Mouse (Mus musculus): ENCODE measurements at regions not wholly inside any gene's neighbourhood (a gene's known extent, or its start where the extent isn't known, plus 50 kb on each side); places are given as distances from the start of the nearest gene placed in this dataset.

- no peak for DNase-seq (ENCODE audit: low spot score)
Measured at GRCm38 (mm10) chr8:46898697-46899445, 87.8 kb upstream of the Enpp6 start.

GRCm38 (mm10) chr8:46900826-46901225, 85.9 kb upstream of the Enpp6 start:
- DNase-seq (ENCODE audit: low spot score): no peak

GRCm38 (mm10) chr8:46904731-46905130, 82.0 kb upstream of the Enpp6 start:
- no peak for DNase-seq (ENCODE audit: low spot score)

- DNase-seq (ENCODE audit: low spot score): no peak
Measured at GRCm38 (mm10) chr8:46907390-46907789, 79.3 kb upstream of the Enpp6 start.

GRCm38 (mm10) chr8:46908186-46908585, 78.5 kb upstream of the Enpp6 start:
- no peak for DNase-seq (ENCODE audit: low spot score)

- no peak for DNase-seq (ENCODE audit: low spot score)
Measured at GRCm38 (mm10) chr8:46913956-46914355, 72.7 kb upstream of the Enpp6 start.

- DNase-seq (ENCODE audit: low spot score): no peak
Measured at GRCm38 (mm10) chr8:46920071-46920470, 66.6 kb upstream of the Enpp6 start.

- no peak for DNase-seq (ENCODE audit: low spot score)
Measured at GRCm38 (mm10) chr8:46921075-46921474, 65.6 kb upstream of the Enpp6 start.

GRCm38 (mm10) chr8:46921585-46921984, 65.1 kb upstream of the Enpp6 start:
- DNase-seq (ENCODE audit: low spot score): peak; percentile 71

- no peak for DNase-seq (ENCODE audit: low spot score)
Measured at GRCm38 (mm10) chr8:46924787-46925548, 61.7 kb upstream of the Enpp6 start.

GRCm38 (mm10) chr8:46928718-46929117, 58.0 kb upstream of the Enpp6 start:
- no peak for DNase-seq (ENCODE audit: low spot score)

GRCm38 (mm10) chr8:46929678-46930077, 57.0 kb upstream of the Enpp6 start:
- DNase-seq (ENCODE audit: low spot score): no peak

GRCm38 (mm10) chr8:46931267-46931666, 55.4 kb upstream of the Enpp6 start:
- no peak for DNase-seq (ENCODE audit: low spot score)

GRCm38 (mm10) chr8:46933256-46933655, 53.4 kb upstream of the Enpp6 start:
- no peak for DNase-seq (ENCODE audit: low spot score)

- DNase-seq (ENCODE audit: low spot score): peak; percentile 25
Measured at GRCm38 (mm10) chr8:46934254-46934653, 52.4 kb upstream of the Enpp6 start.

GRCm38 (mm10) chr8:46934898-46935297, 51.8 kb upstream of the Enpp6 start:
- peak; percentile 48 for DNase-seq (ENCODE audit: low spot score)

GRCm38 (mm10) chr8:46936039-46936438, 50.6 kb upstream of the Enpp6 start:
- peak; percentile 48 for DNase-seq (ENCODE audit: low spot score)
